Mouse (Mus musculus) small intestine, adult 2 months (tissue): ENCODE data around the gene Nfia.

Experiments
- CTCF ChIP-seq: fragments of 200-500 bp; IDR thresholded peaks from 2 replicates; pipeline ENCODE4 v1.5.1; 2012; ENCODE audit warnings: low read depth, mild to moderate bottlenecking, control low read depth, inconsistent platforms, low read length, moderate library complexity, mixed read lengths; ENCODE audit not compliant: insufficient replicate concordance, insufficient read length; ENCODE audit errors: extremely low read depth
- POLR2A ChIP-seq: fragments of 200-500 bp; IDR thresholded peaks from 2 replicates; pipeline ENCODE4 v1.6.1; 2012; ENCODE audit warnings: low read depth, mild to moderate bottlenecking, control low read depth, inconsistent platforms, low read length, moderate library complexity

DNA sequence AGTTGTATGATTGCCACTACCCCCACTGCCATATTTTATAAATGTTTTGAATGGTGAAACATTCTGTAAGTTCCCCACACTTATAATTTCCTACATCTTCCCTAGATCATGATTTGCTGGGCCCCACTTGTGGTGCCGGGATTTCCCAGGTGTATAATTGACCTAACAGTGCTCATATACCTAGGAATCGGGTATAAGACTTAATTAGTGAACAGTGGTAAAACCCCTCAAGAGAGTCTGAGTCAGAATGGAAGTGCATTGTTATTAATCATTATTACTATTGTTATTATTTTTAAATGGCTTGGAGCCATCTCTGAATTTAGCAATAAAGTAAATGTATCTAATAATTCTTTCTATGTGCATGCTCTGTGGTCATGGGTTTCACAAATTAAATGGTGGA is 147.2 kb downstream of the Nfia start:
- no peak for TF ChIP-seq CTCF
- TF ChIP-seq POLR2A = no peak
